In the genomic region with DNA sequence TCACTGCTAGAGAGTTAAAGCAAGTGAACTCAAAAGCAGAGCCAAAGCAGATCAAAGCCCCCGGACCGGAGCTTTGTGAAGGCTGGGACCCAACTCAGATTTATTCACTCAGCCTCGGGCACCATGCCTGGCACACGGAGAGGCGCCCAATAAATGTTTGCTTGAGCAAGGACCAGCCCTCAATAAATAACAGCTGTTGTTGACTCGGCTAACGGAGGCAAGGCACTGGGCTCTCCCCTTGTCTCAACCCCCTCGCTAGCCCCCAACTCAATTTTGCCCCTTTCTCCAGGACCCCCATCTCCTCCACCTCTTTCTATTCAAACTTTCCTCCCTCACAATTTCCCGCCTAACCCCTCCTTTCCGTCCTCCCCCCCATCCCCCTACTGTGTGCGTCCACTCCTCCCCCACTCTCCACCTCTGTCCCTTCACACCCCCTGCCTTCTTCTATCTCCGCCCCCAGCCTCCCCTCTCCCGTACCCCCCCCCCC, we compare ENCODE assay signal across 7 mouse cellular contexts. TPM values are rescaled to one million over a fixed set of nuclear protein-coding genes. Genes with fewer than 3 reads are reported as not detected.
DNase-seq lines count a peak whose midpoint lies in the region; ATAC-seq lines count a peak whose summit lies in the region.

No protein-coding gene starts in this region.

- no peak for ATAC-seq in megakaryocyte, adult 5-6 weeks (ENCODE audit: poor library complexity, severe bottlenecking)
- ATAC-seq in heart, embryonic 15.5 days (replicated peaks; ENCODE audit: insufficient number of reproducible peaks, insufficient read depth, low FRiP score, low read depth), result peak; percentile 61; the same call in 1 of the 2 replicates
- ATAC-seq in liver, embryonic 13.5 days (ENCODE audit: low read depth), result peak; percentile 25; the same call in 1 of the 2 replicates
- ATAC-seq in stomach, embryonic 16.5 days (ENCODE audit: insufficient read depth, low FRiP score), result peak; percentile 70

- H3K9me3 ChIP-seq in megakaryocyte, embryonic 14.5 days, result peaks cover under 1% of the 10 kb centered on the region
- H3K9me3 ChIP-seq in heart, embryonic 15.5 days (replicated peaks), result no peaks in the 10 kb centered on the region
- H3K9me3 ChIP-seq in liver, embryonic 13.5 days (replicated peaks), result no peaks in the 10 kb centered on the region
- H3K9me3 ChIP-seq in stomach, embryonic 16.5 days (replicated peaks; ENCODE audit: control insufficient read depth, low read length), result no peaks in the 10 kb centered on the region

- H3K27ac ChIP-seq in heart, embryonic 15.5 days, result peak overlapping the region; percentile 79
- no peak overlapping the region for H3K27ac ChIP-seq in liver, embryonic 13.5 days
- peak overlapping the region; percentile 83 for H3K27ac ChIP-seq in stomach, embryonic 16.5 days (ENCODE audit: low read length)

- peaks cover 11% of the 10 kb centered on the region for H3K36me3 ChIP-seq in megakaryocyte, embryonic 14.5 days (replicated peaks; ENCODE audit: low read length)
- H3K36me3 ChIP-seq in heart, embryonic 15.5 days, result peaks cover 1% of the 10 kb centered on the region; the same call in 1 of the 2 replicates
- peaks cover 4% of the 10 kb centered on the region; the same call in 1 of the 2 replicates for H3K36me3 ChIP-seq in liver, embryonic 13.5 days
- no peaks in the 10 kb centered on the region for H3K36me3 ChIP-seq in stomach, embryonic 16.5 days (ENCODE audit: control insufficient read depth, insufficient read depth, low read length)

- peak overlapping the region; percentile 71 for H3K9ac ChIP-seq in heart, embryonic 15.5 days
- peak overlapping the region; percentile 60; the same call in 1 of the 2 replicates for H3K9ac ChIP-seq in liver, embryonic 13.5 days
- peak overlapping the region; percentile 83 for H3K9ac ChIP-seq in stomach, embryonic 16.5 days (ENCODE audit: low read length)

- DNase-seq in adrenal gland, postnatal 36 days, result peak; percentile 19 to 33
- no peak for DNase-seq in liver, embryonic 13.5 days
- no peak for DNase-seq in cerebellum, adult 18-20 months

- H3K4me2 ChIP-seq in heart, embryonic 15.5 days, result peak overlapping the region; percentile 68
- H3K4me2 ChIP-seq in liver, embryonic 13.5 days, result peak overlapping the region; percentile 72
- peak overlapping the region; percentile 72 for H3K4me2 ChIP-seq in stomach, embryonic 16.5 days (ENCODE audit: low read depth, low read length)

- 13% methylated on average over 12 of the region's 13 CpGs for WGBS in heart, embryonic 15.5 days
- WGBS in liver, embryonic 13.5 days (ENCODE audit: insufficient replicate concordance), result 15% methylated on average over 12 of the region's 13 CpGs
- WGBS in stomach, embryonic 16.5 days, result 8% methylated on average over 11 of the region's 13 CpGs

- peak overlapping the region; percentile 93 for H3K4me3 ChIP-seq in megakaryocyte, embryonic 14.5 days (replicated peaks)
- peak overlapping the region; percentile 67 for H3K4me3 ChIP-seq in heart, embryonic 15.5 days
- H3K4me3 ChIP-seq in liver, embryonic 13.5 days (replicated peaks), result peak overlapping the region; percentile 62
- H3K4me3 ChIP-seq in stomach, embryonic 16.5 days (replicated peaks; ENCODE audit: low read length), result peak overlapping the region; percentile 65

- peaks cover 6% of the 10 kb centered on the region for H3K27me3 ChIP-seq in megakaryocyte, embryonic 14.5 days (replicated peaks)
- H3K27me3 ChIP-seq in heart, embryonic 15.5 days, result no peaks in the 10 kb centered on the region
- H3K27me3 ChIP-seq in liver, embryonic 13.5 days, result 0 out of 2 replicates have a peak, but pooled peaks cover 6% of the 10 kb centered on the region
- H3K27me3 ChIP-seq in stomach, embryonic 16.5 days (ENCODE audit: control insufficient read depth, insufficient read depth, low read length), result no peaks in the 10 kb centered on the region

- H3K4me1 ChIP-seq in megakaryocyte, embryonic 14.5 days, result peaks cover 34% of the 10 kb centered on the region
- H3K4me1 ChIP-seq in heart, embryonic 15.5 days (replicated peaks), result peaks cover 24% of the 10 kb centered on the region
- peaks cover 18% of the 10 kb centered on the region for H3K4me1 ChIP-seq in liver, embryonic 13.5 days (replicated peaks)
- peaks cover 15% of the 10 kb centered on the region for H3K4me1 ChIP-seq in stomach, embryonic 16.5 days (ENCODE audit: control insufficient read depth, insufficient read depth, low read length)

RNA-seq across cellular contexts. Expression of a gene that starts 0.5 kb away (rescaled TPM):
- polyA plus RNA-seq in megakaryocyte, embryonic 14.5 days (2012; ENCODE audit: insufficient read depth, low replicate concordance), result 11.6 and 15.5 TPM in 2 replicates
- total RNA-seq in megakaryocyte, adult 5-6 weeks (2015), result 27.5 and 28.6 TPM in 2 replicates
- 39.7 and 41.6 TPM in 2 replicates for total RNA-seq in megakaryocyte, adult 5-6 weeks (2017)
- 10 to 100 TPM; 22.3 to 29.7 TPM for total RNA-seq in adrenal gland, postnatal 36 days (2021)
- polyA plus RNA-seq in heart, embryonic 15.5 days (2015; fragmentation: Nextera tagmentation; extraction: Ambion mirVana), result 30.4 and 57.3 TPM in 2 replicates
- 5.5 and 6.6 TPM in 2 replicates for polyA plus RNA-seq in liver, embryonic 13.5 days (2015; fragmentation: Nextera tagmentation; extraction: Ambion mirVana)
- 61.5 and 68.0 TPM in 2 replicates for polyA plus RNA-seq in stomach, embryonic 16.5 days (2015; fragmentation: Nextera tagmentation; extraction: Ambion mirVana)

RNA-seq across cellular contexts. Expression of a gene that starts 32.0 kb away (rescaled TPM):
- 5.5 and 19.9 TPM in 2 replicates for polyA plus RNA-seq in megakaryocyte, embryonic 14.5 days (2012; ENCODE audit: insufficient read depth, low replicate concordance)
- 151 and 157 TPM in 2 replicates for total RNA-seq in megakaryocyte, adult 5-6 weeks (2015)
- 380 and 381 TPM in 2 replicates for total RNA-seq in megakaryocyte, adult 5-6 weeks (2017)
- total RNA-seq in adrenal gland, postnatal 36 days (2021), result 1 to 10 TPM; 2.1 to 3.3 TPM
- polyA plus RNA-seq in heart, embryonic 15.5 days (2015; fragmentation: Nextera tagmentation; extraction: Ambion mirVana), result 2.0 and 5.0 TPM in 2 replicates
- 6.3 and 6.5 TPM in 2 replicates for polyA plus RNA-seq in liver, embryonic 13.5 days (2015; fragmentation: Nextera tagmentation; extraction: Ambion mirVana)
- 6.3 and 7.9 TPM in 2 replicates for polyA plus RNA-seq in stomach, embryonic 16.5 days (2015; fragmentation: Nextera tagmentation; extraction: Ambion mirVana)

Comparison
In these comparisons a context has a peak if more than half of its experiments do, and no peak if none do; other contexts are left out.
1. DNase-seq: peak in adrenal gland, postnatal 36 days (2 of 2); none in liver, embryonic 13.5 days (single experiment) and cerebellum, adult 18-20 months (0 of 2).
2. Peak in every context shown above with its lines, with median percentiles within 50 percentile points of each other: H3K4me3 ChIP-seq, H3K4me2 ChIP-seq and H3K9ac ChIP-seq.